Mouse (Mus musculus) neural tube, embryonic 13.5 days (tissue): ENCODE measurements around the gene Fam83c. TPM values are rescaled to one million over a fixed set of nuclear protein-coding genes. Genes with fewer than 3 reads are reported as not detected.
A peak's percentile ranks its signal among the peaks of the same experiment; 100 is the strongest.

ENCODE experiments used
- ATAC-seq: fragments of 200-750 bp; cut with Nextera tagmentation; 2 replicates; pipeline ENCODE4 v1.8.0; 2017; ENCODE audit warnings: low read depth, mild to moderate bottlenecking, moderate TSS enrichment, moderate library complexity
- H3K27ac ChIP-seq: fragments of 300-500 bp; sonication (generic); replicated peaks from 2 replicates; pipeline ENCODE4 v1.5.1; 2015; ENCODE audit warnings: moderate library complexity, mild to moderate bottlenecking, inconsistent platforms
- H3K27me3 ChIP-seq: fragments of 300-500 bp; sonication (generic); 2 replicates; pipeline ENCODE4 v1.6.1; 2015; ENCODE audit warnings: mild to moderate bottlenecking, inconsistent platforms
- H3K36me3 ChIP-seq: fragments of 300-500 bp; sonication (generic); 2 replicates; pipeline ENCODE4 v1.6.1; 2015; ENCODE audit warnings: mild to moderate bottlenecking, inconsistent platforms
- H3K4me1 ChIP-seq: fragments of 300-500 bp; sonication (generic); replicated peaks from 2 replicates; pipeline ENCODE4 v1.6.1; 2015; ENCODE audit warnings: inconsistent platforms
- H3K4me2 ChIP-seq: fragments of 300-500 bp; sonication (generic); 2 replicates; pipeline ENCODE4 v1.6.1; 2015; ENCODE audit warnings: inconsistent platforms, mild to moderate bottlenecking, moderate library complexity
- H3K4me3 ChIP-seq: fragments of 300-500 bp; sonication (generic); 2 replicates; pipeline ENCODE4 v1.5.1; 2015; ENCODE audit warnings: mild to moderate bottlenecking, inconsistent platforms
- H3K9ac ChIP-seq: fragments of 300-500 bp; sonication (generic); 2 replicates; pipeline ENCODE4 v1.6.1; 2015; ENCODE audit warnings: moderate library complexity, mild to moderate bottlenecking, inconsistent platforms
- H3K9me3 ChIP-seq: fragments of 300-500 bp; sonication (generic); 2 replicates; pipeline ENCODE4 v1.6.1; 2016; ENCODE audit warnings: inconsistent platforms
- WGBS: fragments of 180-500 bp; shearing (Covaris S2); methylation state at CpG from one replicate; pipeline ENCODE4 v1.1.7; 2015; 5-methylcytosine and 5-hydroxymethylcytosine counted together
- polyA plus RNA-seq: library from polyadenylated mRNA; unstranded; fragments of >200 nt; fragmentation: Nextera tagmentation; extraction: Ambion mirVana; gene quantifications from 2 replicates; pipeline ENCODE4 v1.2.1, GENCODE M21; 2015

Fam83c gene
- 0.56 and 0.63 TPM in 2 replicates for polyA plus RNA-seq

- 70% methylated on average over 9 of the region's 9 CpGs for WGBS
- no peak within 1 kb of the TSS for H3K9ac ChIP-seq
These were observed at the start of gene Fam83c for GRCm38 (mm10) chr2:155834732-155835131. TSS of gene Fam83c (minus strand) at chr2:155834854.

DNA sequence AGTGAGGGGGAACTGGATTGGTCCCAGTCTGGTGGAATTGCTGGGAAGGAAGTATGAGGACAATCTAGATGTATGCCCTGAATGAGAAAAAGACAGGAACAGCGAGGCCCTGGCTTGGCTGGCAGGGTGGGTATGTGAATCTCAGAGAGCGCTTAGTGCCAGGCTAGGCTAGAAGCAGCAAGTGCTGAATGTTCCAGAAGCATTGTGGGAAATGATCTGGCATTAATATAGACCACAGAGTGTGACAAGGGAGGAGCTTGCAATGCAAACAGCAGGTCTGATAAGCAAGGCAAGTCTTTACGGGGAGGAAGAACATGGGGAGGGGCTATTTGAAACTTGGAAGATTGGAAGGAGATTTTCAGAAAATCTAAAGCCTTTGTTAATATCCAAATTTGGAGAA is 47.4 kb upstream of the Fam83c start:
- H3K4me3 ChIP-seq = no peak overlapping the region
- no peaks in the 10 kb centered on the region for H3K9me3 ChIP-seq
- ATAC-seq = no peak
- H3K4me1 ChIP-seq = no peaks in the 10 kb centered on the region
- peaks cover 33% of the 10 kb centered on the region for H3K36me3 ChIP-seq
- H3K27me3 ChIP-seq = no peaks in the 10 kb centered on the region
- WGBS = 89% methylated on average over 3 of the region's 3 CpGs
- no peak overlapping the region for H3K9ac ChIP-seq
- H3K4me2 ChIP-seq = no peak overlapping the region
- H3K27ac ChIP-seq = no peak overlapping the region

More at GRCm38 (mm10) chr2:155834732-155835131, at the start of gene Fam83c:
- H3K27ac ChIP-seq = no peak within 1 kb of the TSS
- H3K27me3 ChIP-seq = no peaks in the 10 kb centered on the region
- H3K36me3 ChIP-seq = no peaks in the 10 kb centered on the region
- ATAC-seq = no peak
- H3K4me1 ChIP-seq = no peaks in the 10 kb centered on the region
- H3K4me2 ChIP-seq = no peak within 1 kb of the TSS
- H3K4me3 ChIP-seq = no peak within 1 kb of the TSS
- H3K9me3 ChIP-seq = no peaks in the 10 kb centered on the region

GRCm38 (mm10) chr2:155878964-155879876 is 44.6 kb upstream of the Fam83c start:
- WGBS = 87% methylated on average over 21 of the region's 21 CpGs
- Histone ChIP-seq H3K4me1 (no peaks in the 10 kb centered on the region), H3K27ac (no peak overlapping the region), H3K9me3 (no peaks in the 10 kb centered on the region), H3K4me3 (no peak overlapping the region), H3K9ac (no peak overlapping the region), H3K36me3 (peaks cover 30% of the 10 kb centered on the region), H3K27me3 (no peaks in the 10 kb centered on the region), H3K4me2 (no peak overlapping the region)
- no peak for ATAC-seq

- Histone ChIP-seq H3K4me2 (no peak overlapping the region), H3K4me1 (peaks cover 42% of the 10 kb centered on the region)
- 74% methylated on average over 6 of the region's 6 CpGs for WGBS
These were observed 39.0 kb upstream of the Fam83c start for GRCm38 (mm10) chr2:155873636-155874035.

DNA sequence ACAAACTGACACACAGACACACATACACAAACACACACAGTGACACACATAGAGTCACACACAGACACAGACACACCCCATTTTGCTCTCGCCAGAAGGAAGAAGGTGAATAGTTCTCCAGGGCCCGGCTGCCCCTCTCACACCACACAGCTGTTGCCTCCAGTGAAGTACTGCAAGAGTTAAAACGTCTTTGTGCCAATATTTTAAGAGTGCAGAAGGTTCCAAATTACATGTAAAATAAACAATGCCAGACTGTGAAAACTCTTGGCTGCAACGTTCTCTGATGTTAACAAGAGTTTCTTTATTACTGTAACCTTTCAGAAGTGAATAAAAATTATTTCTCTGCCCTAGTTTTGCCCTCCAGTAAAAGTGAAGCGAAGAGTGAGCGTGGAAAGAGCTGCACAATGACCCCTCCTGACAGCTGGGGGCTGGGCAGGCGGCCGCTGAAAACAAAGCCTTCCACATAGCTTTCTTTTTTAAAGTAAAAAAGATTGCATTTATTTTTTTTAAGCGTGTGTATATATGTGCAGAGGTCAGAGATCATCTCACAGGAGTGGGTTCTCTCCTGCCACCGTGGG is 38.4 kb upstream of the Fam83c start:
- no peak; the same call in 1 of the 2 replicates for ATAC-seq
- WGBS = 36% methylated on average over 10 of the region's 10 CpGs
- Histone ChIP-seq H3K4me3 (no peak overlapping the region), H3K27ac (peak overlapping the region; percentile 88), H3K4me1 (peaks cover 42% of the 10 kb centered on the region), H3K9ac (0 out of 2 replicates have a peak overlapping the region, but pooled peaks have one; percentile 43), H3K9me3 (no peaks in the 10 kb centered on the region), H3K36me3 (peaks cover 29% of the 10 kb centered on the region), H3K4me2 (no peak overlapping the region), H3K27me3 (no peaks in the 10 kb centered on the region)

More at GRCm38 (mm10) chr2:155873636-155874035, 39.0 kb upstream of the Fam83c start:
- H3K27me3 ChIP-seq = no peaks in the 10 kb centered on the region
- ATAC-seq = no peak
- peak overlapping the region; percentile 88 for H3K27ac ChIP-seq
- no peaks in the 10 kb centered on the region for H3K9me3 ChIP-seq
- H3K9ac ChIP-seq = no peak overlapping the region
- peaks cover 27% of the 10 kb centered on the region for H3K36me3 ChIP-seq
- no peak overlapping the region for H3K4me3 ChIP-seq

GRCm38 (mm10) chr2:155872486-155872885 is 37.8 kb upstream of the Fam83c start:
- peak; percentile 55; the same call in 1 of the 2 replicates for ATAC-seq
- Histone ChIP-seq H3K4me3 (no peak overlapping the region), H3K4me2 (no peak overlapping the region), H3K9ac (0 out of 2 replicates have a peak overlapping the region, but pooled peaks have one; percentile 43), H3K4me1 (peaks cover 42% of the 10 kb centered on the region), H3K36me3 (peaks cover 29% of the 10 kb centered on the region), H3K9me3 (no peaks in the 10 kb centered on the region), H3K27ac (peak overlapping the region; percentile 88), H3K27me3 (no peaks in the 10 kb centered on the region)
- WGBS = 29% methylated on average over 8 of the region's 8 CpGs

DNA sequence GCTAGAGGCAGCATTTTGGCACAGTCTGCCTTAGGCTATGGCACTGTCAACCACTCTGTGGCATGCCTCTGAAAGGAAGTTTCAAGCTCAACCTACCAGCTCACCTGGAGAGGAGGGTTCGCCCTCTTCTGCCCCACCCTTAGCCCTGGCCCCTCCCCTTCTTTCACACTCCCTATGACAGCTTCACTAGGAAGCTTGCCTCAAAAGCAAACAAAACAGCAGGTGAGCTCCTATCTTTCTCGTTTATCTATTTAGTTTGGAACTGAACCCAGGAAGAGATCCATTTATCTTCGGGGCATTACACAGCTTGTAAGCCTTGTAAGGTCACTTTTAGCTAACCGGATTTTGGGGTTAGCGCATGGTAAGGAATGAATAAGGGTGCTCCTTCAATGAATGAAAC is 35.1 kb upstream of the Fam83c start:
- no peak for ATAC-seq
- WGBS = 77% methylated on average over 5 of the region's 5 CpGs

DNA sequence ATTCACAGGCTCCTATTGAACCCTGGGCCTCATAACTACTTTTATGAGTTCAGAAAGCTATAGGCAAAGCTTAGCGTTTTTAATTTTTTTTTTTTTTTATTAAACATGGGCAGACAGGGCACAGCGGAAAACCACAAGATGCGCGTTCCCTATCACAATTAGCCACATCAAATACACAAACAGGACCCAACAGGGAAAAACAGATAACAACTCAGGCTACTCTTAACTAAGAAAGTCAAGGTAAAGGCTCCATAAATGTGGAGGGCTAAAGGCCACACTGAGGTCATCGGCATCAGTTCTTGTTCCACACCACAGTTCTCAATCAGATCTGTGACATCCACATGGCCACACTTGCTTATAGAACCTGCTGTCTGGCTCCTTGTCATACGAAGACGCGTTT is 33.7 kb upstream of the Fam83c start:
- Histone ChIP-seq H3K4me2 (no peak overlapping the region), H3K4me1 (peaks cover 46% of the 10 kb centered on the region), H3K4me3 (no peak overlapping the region), H3K9ac (no peak overlapping the region), H3K27me3 (no peaks in the 10 kb centered on the region), H3K36me3 (peaks cover 10% of the 10 kb centered on the region; the same call in 1 of the 2 replicates), H3K27ac (no peak overlapping the region), H3K9me3 (no peaks in the 10 kb centered on the region)
- 95% methylated on average over 8 of the region's 8 CpGs for WGBS
- no peak for ATAC-seq

More for the DNA sequence above, 35.1 kb upstream of the Fam83c start:
- peaks cover 10% of the 10 kb centered on the region; the same call in 1 of the 2 replicates for H3K36me3 ChIP-seq
- no peak overlapping the region for H3K9ac ChIP-seq
- H3K4me1 ChIP-seq = peaks cover 42% of the 10 kb centered on the region
- no peak overlapping the region for H3K4me3 ChIP-seq
- no peak overlapping the region for H3K27ac ChIP-seq
- no peaks in the 10 kb centered on the region for H3K9me3 ChIP-seq
- no peaks in the 10 kb centered on the region for H3K27me3 ChIP-seq
- H3K4me2 ChIP-seq = no peak overlapping the region

DNA sequence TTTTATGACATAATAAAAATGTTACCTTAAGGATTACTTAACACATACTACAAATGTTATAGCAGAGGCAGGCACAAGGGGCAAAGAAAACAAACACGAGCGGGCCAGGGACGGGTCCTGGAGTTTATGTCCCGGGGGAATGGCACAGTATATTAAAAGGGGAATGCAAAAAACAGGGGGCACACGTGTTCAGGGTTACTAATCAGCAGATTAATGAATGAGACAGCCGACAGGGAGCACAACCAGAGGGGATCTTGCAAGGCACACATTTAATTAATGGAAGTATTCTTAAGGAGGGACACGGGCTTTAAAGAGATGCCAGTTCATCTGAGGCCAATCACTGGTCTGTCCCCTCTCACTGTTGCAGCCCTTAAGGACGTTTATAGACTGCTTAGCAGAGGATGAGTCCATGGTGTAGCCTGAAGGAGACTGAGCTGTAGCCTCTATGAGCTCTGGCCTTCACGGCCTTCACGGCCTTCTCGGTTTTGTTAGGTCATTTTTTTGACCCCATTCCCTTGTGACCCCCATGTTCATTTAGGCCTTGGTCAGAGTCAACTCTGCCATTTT is 28.7 kb upstream of the Fam83c start:
- Histone ChIP-seq H3K4me2 (peak overlapping the region; percentile 40), H3K9ac (peak overlapping the region; percentile 34), H3K9me3 (no peaks in the 10 kb centered on the region), H3K27me3 (no peaks in the 10 kb centered on the region), H3K27ac (peak overlapping the region; percentile 84), H3K4me1 (peaks cover 29% of the 10 kb centered on the region), H3K4me3 (no peak overlapping the region), H3K36me3 (peaks cover 2% of the 10 kb centered on the region; the same call in 1 of the 2 replicates)
- WGBS = 30% methylated on average over 11 of the region's 11 CpGs
- peak; percentile 86 for ATAC-seq

DNA sequence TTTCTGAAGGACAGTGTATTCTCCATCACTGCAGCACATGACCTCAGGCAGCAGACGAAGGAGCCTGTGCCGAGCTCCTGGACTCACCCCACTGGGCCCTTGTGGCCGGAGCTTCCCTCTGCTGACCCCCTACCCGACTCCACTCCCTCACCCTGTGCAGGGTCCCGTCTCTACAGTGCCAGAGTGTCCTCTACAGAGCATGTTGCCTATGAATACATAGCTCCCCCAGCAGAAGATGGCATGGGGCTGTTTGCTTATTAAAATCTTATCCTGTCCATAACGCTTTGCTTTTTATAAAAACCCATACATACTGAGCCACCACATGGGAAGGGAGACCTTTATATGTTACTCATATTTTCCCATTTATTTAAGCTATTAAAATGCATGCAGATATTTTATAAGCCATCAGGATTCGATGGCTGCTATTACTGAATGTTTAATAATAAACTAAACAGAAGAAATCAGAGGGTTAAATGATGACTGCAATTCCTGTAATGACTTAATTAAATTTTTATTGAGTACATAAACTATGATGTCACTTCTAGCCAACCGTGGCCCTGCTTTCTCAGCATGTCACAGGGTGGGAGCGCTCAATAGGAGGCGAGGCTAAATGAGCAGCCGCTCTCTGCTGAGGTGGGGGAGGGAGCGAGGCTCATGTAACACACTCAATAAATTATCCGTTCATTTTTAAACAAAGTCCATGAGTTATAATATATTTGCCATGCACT is 28.1 kb upstream of the Fam83c start:
- Histone ChIP-seq H3K27ac (peak overlapping the region; percentile 92), H3K36me3 (0 out of 2 replicates have a peak, but pooled peaks cover 2% of the 10 kb centered on the region), H3K27me3 (no peaks in the 10 kb centered on the region), H3K4me3 (no peak overlapping the region), H3K4me2 (peak overlapping the region; percentile 40), H3K9me3 (no peaks in the 10 kb centered on the region), H3K4me1 (peaks cover 29% of the 10 kb centered on the region), H3K9ac (peak overlapping the region; percentile 6; the same call in 1 of the 2 replicates)
- WGBS = 24% methylated on average over 13 of the region's 13 CpGs
- ATAC-seq = peak; percentile 98

DNA sequence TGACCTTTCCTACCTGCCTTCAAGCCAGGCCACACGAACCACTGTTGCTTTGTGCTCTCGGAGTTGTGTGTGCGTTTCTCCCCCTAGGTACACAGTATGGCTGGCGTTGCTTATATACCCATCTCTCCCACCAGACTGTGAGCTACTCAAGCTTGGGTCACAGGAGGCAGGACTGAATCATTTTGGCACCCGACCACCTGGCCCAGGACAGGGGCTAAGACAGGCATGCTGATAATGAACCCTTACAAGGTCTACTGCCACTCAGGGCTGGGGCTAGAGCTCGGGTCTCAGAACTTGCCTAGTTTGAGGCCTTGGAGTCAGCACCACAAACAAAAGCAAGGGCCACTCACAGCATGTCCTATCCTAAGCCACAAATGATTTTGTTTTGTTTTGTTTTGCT is 26.9 kb upstream of the Fam83c start:
- Histone ChIP-seq H3K9me3 (no peaks in the 10 kb centered on the region), H3K4me1 (peaks cover 29% of the 10 kb centered on the region), H3K4me2 (no peak overlapping the region), H3K36me3 (peaks cover 6% of the 10 kb centered on the region; the same call in 1 of the 2 replicates), H3K4me3 (no peak overlapping the region), H3K9ac (no peak overlapping the region), H3K27ac (peak overlapping the region; percentile 92), H3K27me3 (no peaks in the 10 kb centered on the region)
- 92% methylated on average over 6 of the region's 6 CpGs for WGBS
- ATAC-seq = no peak
